Mouse (Mus musculus) kidney, embryonic 16.5 days (tissue): ENCODE results near the gene Zdhhc18. TPM values are rescaled to one million over a fixed set of nuclear protein-coding genes. Genes with fewer than 3 reads are reported as not detected.

ENCODE experiments used
- ATAC-seq: fragments of 200-750 bp; cut with Nextera tagmentation; 2 replicates; pipeline ENCODE4 v1.8.0; 2017; ENCODE audit warnings: moderate TSS enrichment; ENCODE audit not compliant: low FRiP score, low TSS enrichment
- H3K27ac ChIP-seq: fragments of 300-500 bp; sonication (generic); 2 replicates; pipeline ENCODE4 v1.5.1; 2014; ENCODE audit warnings: low read length
- H3K27me3 ChIP-seq: fragments of 300-500 bp; sonication (generic); 2 replicates; pipeline ENCODE4 v1.6.1; 2014; ENCODE audit warnings: low read length, control low read depth, mixed read lengths; ENCODE audit not compliant: insufficient read depth
- H3K36me3 ChIP-seq: fragments of 300-500 bp; sonication (generic); 2 replicates; pipeline ENCODE4 v1.6.1; 2014; ENCODE audit warnings: low read length, control low read depth, mixed read lengths; ENCODE audit not compliant: insufficient read depth
- H3K4me1 ChIP-seq: fragments of 300-500 bp; sonication (generic); 2 replicates; pipeline ENCODE4 v1.6.1; 2014; ENCODE audit warnings: low read length, control low read depth, mixed read lengths; ENCODE audit not compliant: insufficient read depth
- H3K4me2 ChIP-seq: fragments of 300-500 bp; sonication (generic); replicated peaks from 2 replicates; pipeline ENCODE4 v1.6.1; 2014; ENCODE audit warnings: low read depth, low read length
- H3K4me3 ChIP-seq: fragments of 300-500 bp; sonication (generic); 2 replicates; pipeline ENCODE4 v1.5.1; 2014; ENCODE audit warnings: mild to moderate bottlenecking, low read length
- H3K9ac ChIP-seq: fragments of 300-500 bp; sonication (generic); replicated peaks from 2 replicates; pipeline ENCODE4 v1.6.1; 2014; ENCODE audit warnings: low read length
- H3K9me3 ChIP-seq: fragments of 300-500 bp; sonication (generic); 2 replicates; pipeline ENCODE4 v1.6.1; 2016; ENCODE audit warnings: low read length, control low read depth
- WGBS: fragments of 180-500 bp; shearing (Covaris S2); extraction: QIAGEN DNeasy Blood & Tissue Kit; methylation state at CpG from one replicate; pipeline ENCODE4 v1.1.7; 2014; 5-methylcytosine and 5-hydroxymethylcytosine counted together
- microRNA-seq: library from miRNA; unstranded; fragments of <30 nt; microRNA quantifications from one replicate; pipeline ENCODE4, GENCODE M21; 2016
- polyA plus RNA-seq: library from polyadenylated mRNA; unstranded; fragments of >200 nt; fragmentation: Nextera tagmentation; extraction: Ambion mirVana; gene quantifications from 2 replicates; pipeline ENCODE4 v1.2.1, GENCODE M21; 2015

Gene Zdhhc18
- polyA plus RNA-seq, 1 experiment from 2014 or later, result 4.4 TPM

GRCm38 (mm10) chr4:133557041-133557717 lies 92.8 kb downstream of the Zdhhc18 start:
- no peaks in the 10 kb centered on the region for H3K4me1 ChIP-seq

More at GRCm38 (mm10) chr4:133557041-133557717, 92.8 kb downstream of the Zdhhc18 start:
- Histone ChIP-seq H3K27me3 (no peaks in the 10 kb centered on the region), H3K27ac (no peak overlapping the region), H3K4me2 (peak overlapping the region; percentile 32), H3K36me3 (no peaks in the 10 kb centered on the region), H3K4me3 (no peak overlapping the region), H3K9me3 (no peaks in the 10 kb centered on the region), H3K9ac (no peak overlapping the region)
- WGBS, result 33% methylated on average over 10 of the region's 10 CpGs
- ATAC-seq, result peak; percentile 72; the same call in 1 of the 2 replicates

Small RNA genes within 50 kb of the gene (microRNA-seq; reads per million reads assigned to microRNA genes)
- not detected for gene Gm23158

Other genes with a start within 250 kb of the Zdhhc18 start
- gene Tent5b, start 170.0 kb downstream of the Zdhhc18 start, polyA plus RNA-seq, result 1.6 TPM in 2 replicates
- 0.41 and 0.75 TPM in 2 replicates for gene Trnp1, start 151.6 kb downstream of the Zdhhc18 start, polyA plus RNA-seq
- 26.9 and 29.6 TPM in 2 replicates for gene Kdf1, start 131.2 kb downstream of the Zdhhc18 start, polyA plus RNA-seq
- 293 and 321 TPM in 2 replicates for gene Nudc, start 104.2 kb downstream of the Zdhhc18 start, polyA plus RNA-seq
- gene Nr0b2, start 96.8 kb downstream of the Zdhhc18 start, polyA plus RNA-seq, result 0.57 and 0.97 TPM in 2 replicates
- gene Gpatch3, start 75.4 kb downstream of the Zdhhc18 start, polyA plus RNA-seq, result 7.5 and 8.3 TPM in 2 replicates
- 20.9 and 21.0 TPM in 2 replicates for gene Gpn2, start 65.8 kb downstream of the Zdhhc18 start, polyA plus RNA-seq
- 20.7 and 21.4 TPM in 2 replicates for gene Sfn, start 48.0 kb downstream of the Zdhhc18 start, polyA plus RNA-seq
- gene Pigv, start 22.5 kb upstream of the Zdhhc18 start, polyA plus RNA-seq, result 19.2 and 22.7 TPM in 2 replicates
- 30.5 and 35.0 TPM in 2 replicates for gene Arid1a, start 106.6 kb upstream of the Zdhhc18 start, polyA plus RNA-seq
- 52.0 and 53.4 TPM in 2 replicates for gene Rps6ka1, start 237.6 kb upstream of the Zdhhc18 start, polyA plus RNA-seq